In the genomic region with DNA sequence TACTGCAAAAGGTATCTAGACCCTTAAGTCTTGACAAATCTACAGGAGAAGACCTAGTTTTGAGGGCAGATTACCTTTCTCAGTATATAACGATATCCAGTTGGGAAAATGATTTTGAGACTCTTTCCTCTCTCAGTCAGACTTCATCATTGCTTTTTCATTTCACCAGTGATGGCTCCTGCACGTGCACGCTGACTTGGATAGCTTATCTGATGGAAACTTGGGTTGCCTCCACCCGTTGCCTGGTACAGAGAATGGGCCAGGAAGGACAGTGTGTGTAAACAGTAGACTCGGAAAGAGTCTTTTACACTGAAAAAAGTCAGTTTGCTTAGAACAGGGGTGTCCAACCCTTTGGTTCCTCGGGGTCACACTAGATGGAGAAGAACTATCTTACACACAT, we compare ENCODE assay signal across 34 mouse cellular contexts.
"Had no signal": no experiment of that assay in that cellular context is flagged by ENCODE, and none has a peak within 500 bp of the region (broad histone marks: within the 10 kb centered on the region; RNA-seq: fewer than 3 reads in every experiment).

No protein-coding gene starts in this region.

- H3K9ac ChIP-seq: heart, embryonic 12.5 days; heart, embryonic 13.5 days; heart, embryonic 15.5 days; hindbrain, embryonic 12.5 days; hindbrain, embryonic 13.5 days; hindbrain, embryonic 14.5 days; hindbrain, embryonic 15.5 days; intestine, embryonic 15.5 days; kidney, embryonic 15.5 days had no signal

- ATAC-seq: hindbrain, embryonic 16.5 days; hindbrain, postnatal 0 days; inflammation-experienced regulatory T-cells, adult 6 months; intestine, embryonic 15.5 days; intestine, embryonic 16.5 days had no signal

- H3K27ac ChIP-seq: heart, embryonic 10.5 days; heart, embryonic 13.5 days; heart, embryonic 15.5 days; hindbrain, embryonic 10.5 days; hindbrain, embryonic 12.5 days; hindbrain, embryonic 13.5 days; hindbrain, embryonic 14.5 days; hindbrain, embryonic 15.5 days; hindbrain, postnatal 0 days; intestine, embryonic 15.5 days; kidney, embryonic 15.5 days; kidney, postnatal 0 days; layer of hippocampus, adult 2 months had no signal

- H3K9me3 ChIP-seq: heart, embryonic 10.5 days; heart, embryonic 12.5 days; heart, embryonic 13.5 days; heart, embryonic 15.5 days; hindbrain, embryonic 10.5 days; hindbrain, embryonic 12.5 days; hindbrain, embryonic 13.5 days; hindbrain, embryonic 15.5 days; intestine, embryonic 15.5 days; kidney, embryonic 15.5 days had no signal

- H3K36me3 ChIP-seq: heart, embryonic 10.5 days; heart, embryonic 15.5 days; hindbrain, embryonic 10.5 days; intestine, embryonic 15.5 days had no signal

- DNase-seq: heart, postnatal 10 days; heart, postnatal 14 days; heart, postnatal 36 days; heart, postnatal 4 days; kidney, adult 11 months; kidney, adult 18-20 months; kidney, adult 2 months; kidney, adult 8-10 months; kidney, adult 9 months; kidney, postnatal 10 days; kidney, postnatal 14 days; kidney, postnatal 25 days; kidney, postnatal 36 days; kidney, postnatal 4 days; layer of hippocampus, adult 9-11 months; layer of hippocampus, postnatal 36 days had no signal

- H3K4me3 ChIP-seq: heart, embryonic 10.5 days; heart, embryonic 12.5 days; heart, embryonic 13.5 days; heart, embryonic 15.5 days; hindbrain, embryonic 10.5 days; hindbrain, embryonic 12.5 days; hindbrain, embryonic 13.5 days; hindbrain, embryonic 15.5 days; intestine, embryonic 15.5 days; kidney, embryonic 15.5 days; layer of hippocampus, adult 2 months had no signal

- H3K27me3 ChIP-seq: heart, embryonic 12.5 days; heart, embryonic 13.5 days; heart, embryonic 15.5 days; hindbrain, embryonic 12.5 days; hindbrain, embryonic 13.5 days; hindbrain, embryonic 15.5 days; intestine, embryonic 15.5 days; kidney, embryonic 15.5 days had no signal

- H3K4me2 ChIP-seq: heart, embryonic 11.5 days; heart, embryonic 12.5 days; heart, embryonic 13.5 days; heart, embryonic 15.5 days; hindbrain, embryonic 12.5 days; hindbrain, embryonic 13.5 days; hindbrain, embryonic 14.5 days; hindbrain, embryonic 15.5 days; intestine, embryonic 15.5 days; kidney, embryonic 15.5 days had no signal
